Mouse (Mus musculus): ENCODE measurements around the gene Morc1. TPM values are rescaled to one million over a fixed set of nuclear protein-coding genes. Genes with fewer than 3 reads are reported as not detected.

Gene Morc1
- polyA plus RNA-seq, 1 experiment from 2014 or later, result not detected

DNA sequence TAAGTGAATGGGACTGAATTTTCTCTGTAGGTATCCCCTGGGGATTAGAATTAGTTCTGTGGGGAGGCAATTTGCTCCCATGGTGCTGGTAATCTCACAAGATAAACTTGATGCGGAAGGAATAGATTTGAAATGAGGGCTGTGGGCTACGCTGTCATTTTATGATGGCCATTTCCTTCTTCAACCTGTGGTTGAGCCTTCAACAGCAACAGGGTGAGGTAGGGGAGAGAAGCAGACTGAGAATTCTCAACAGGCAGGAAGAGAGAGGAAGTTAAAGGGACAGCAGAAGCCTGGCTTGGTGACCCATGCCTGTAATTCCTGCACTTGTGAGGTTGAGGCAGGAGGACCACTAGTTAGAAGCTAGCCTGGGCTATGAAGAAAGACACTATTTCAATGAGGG is 12.0 kb upstream of the Morc1 start:
- DNase-seq, result no peak
- no peaks in the 10 kb centered on the region for H3K9me3 ChIP-seq (ENCODE audit: low read length)
- H3K27me3 ChIP-seq (ENCODE audit: insufficient read depth, low read length), result no peaks in the 10 kb centered on the region
- TF ChIP-seq CTCF (IDR thresholded peaks at IDR 0.05; ENCODE audit: low read depth) (no peak), EP300 (IDR thresholded peaks at IDR 0.05; ENCODE audit: low read depth) (no peak)
- no peak overlapping the region for H3K27ac ChIP-seq (ENCODE audit: low read depth)
- no peak for ATAC-seq
- no peaks in the 10 kb centered on the region for H3K36me3 ChIP-seq (replicated peaks; ENCODE audit: insufficient read depth, low read length)
- no peak overlapping the region for H3K4me2 ChIP-seq (ENCODE audit: low read depth, low read length)
- 26% methylated on average over 2 of the region's 2 CpGs for WGBS (ENCODE audit: insufficient replicate concordance)
- H3K4me3 ChIP-seq (ENCODE audit: low read depth, low read length), result no peak overlapping the region
- no peaks in the 10 kb centered on the region for H3K4me1 ChIP-seq (ENCODE audit: insufficient read depth)
- no peak overlapping the region for H3K9ac ChIP-seq (replicated peaks)

DNA sequence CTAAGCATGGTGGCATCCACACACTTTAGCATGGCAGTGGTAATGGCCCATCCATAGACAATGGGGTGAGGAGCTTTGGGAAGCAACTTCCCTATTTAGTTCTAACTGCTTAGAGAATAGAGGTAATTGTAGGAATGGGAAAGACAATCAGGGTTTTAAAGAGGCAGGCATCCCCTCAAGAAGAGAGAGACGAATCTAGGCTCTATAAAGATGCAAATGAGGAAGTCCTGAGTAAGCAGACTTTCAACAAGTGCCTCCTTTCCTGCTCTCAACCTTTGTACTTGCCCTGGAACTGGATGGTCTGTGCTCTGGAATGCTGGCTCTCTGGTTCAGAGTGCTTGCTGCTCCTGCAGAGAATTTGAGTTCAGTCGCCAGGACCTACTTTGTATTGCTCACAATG is 8.5 kb upstream of the Morc1 start:
- H3K27ac ChIP-seq (ENCODE audit: low read depth), result no peak overlapping the region
- no peaks in the 10 kb centered on the region for H3K36me3 ChIP-seq (replicated peaks; ENCODE audit: insufficient read depth, low read length)
- WGBS (ENCODE audit: insufficient replicate concordance), result 39% methylated on average over 2 of the region's 2 CpGs
- no peak for DNase-seq
- H3K4me1 ChIP-seq (ENCODE audit: insufficient read depth), result no peaks in the 10 kb centered on the region
- no peak for ATAC-seq
- TF ChIP-seq EP300 (IDR thresholded peaks at IDR 0.05; ENCODE audit: low read depth), result no peak
- no peak for TF ChIP-seq CTCF (IDR thresholded peaks at IDR 0.05; ENCODE audit: low read depth)
- H3K4me3 ChIP-seq (ENCODE audit: low read depth, low read length), result no peak overlapping the region
- no peaks in the 10 kb centered on the region for H3K9me3 ChIP-seq (ENCODE audit: low read length)
- H3K4me2 ChIP-seq (ENCODE audit: low read depth, low read length), result no peak overlapping the region
- no peak overlapping the region for H3K9ac ChIP-seq (replicated peaks)
- no peaks in the 10 kb centered on the region for H3K27me3 ChIP-seq (ENCODE audit: insufficient read depth, low read length)

DNA sequence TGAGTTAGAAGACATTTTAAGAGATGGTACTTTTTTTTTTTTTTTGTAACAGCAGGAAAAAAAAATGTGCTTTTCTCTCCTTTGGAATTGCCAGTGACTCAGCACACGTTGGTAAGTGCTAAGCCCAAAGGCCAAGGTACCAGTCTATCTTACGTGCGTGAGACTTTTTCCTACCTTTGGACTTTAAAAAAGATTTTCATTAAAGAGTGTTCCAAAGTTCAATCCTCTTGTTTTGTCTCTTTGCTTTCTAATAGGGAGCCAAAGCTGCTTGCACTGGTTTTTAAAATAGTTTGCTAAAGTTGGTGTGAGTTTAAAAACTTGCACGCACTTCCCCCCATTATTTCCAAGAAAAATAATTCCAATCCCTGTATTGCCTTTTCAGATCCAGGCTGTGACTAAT is 7.0 kb upstream of the Morc1 start:
- no peaks in the 10 kb centered on the region for H3K4me1 ChIP-seq (ENCODE audit: insufficient read depth)
- TF ChIP-seq CTCF (IDR thresholded peaks at IDR 0.05; ENCODE audit: low read depth), result no peak
- TF ChIP-seq EP300 (IDR thresholded peaks at IDR 0.05; ENCODE audit: low read depth), result no peak
- no peak for DNase-seq
- H3K9ac ChIP-seq (replicated peaks), result no peak overlapping the region
- no peaks in the 10 kb centered on the region for H3K27me3 ChIP-seq (ENCODE audit: insufficient read depth, low read length)
- H3K9me3 ChIP-seq (ENCODE audit: low read length), result no peaks in the 10 kb centered on the region
- 76% methylated on average over 4 of the region's 4 CpGs for WGBS (ENCODE audit: insufficient replicate concordance)
- ATAC-seq, result no peak
- no peak overlapping the region for H3K27ac ChIP-seq (ENCODE audit: low read depth)
- H3K4me2 ChIP-seq (ENCODE audit: low read depth, low read length), result no peak overlapping the region
- H3K4me3 ChIP-seq (ENCODE audit: low read depth, low read length), result no peak overlapping the region
- H3K36me3 ChIP-seq (replicated peaks; ENCODE audit: insufficient read depth, low read length), result no peaks in the 10 kb centered on the region

DNA sequence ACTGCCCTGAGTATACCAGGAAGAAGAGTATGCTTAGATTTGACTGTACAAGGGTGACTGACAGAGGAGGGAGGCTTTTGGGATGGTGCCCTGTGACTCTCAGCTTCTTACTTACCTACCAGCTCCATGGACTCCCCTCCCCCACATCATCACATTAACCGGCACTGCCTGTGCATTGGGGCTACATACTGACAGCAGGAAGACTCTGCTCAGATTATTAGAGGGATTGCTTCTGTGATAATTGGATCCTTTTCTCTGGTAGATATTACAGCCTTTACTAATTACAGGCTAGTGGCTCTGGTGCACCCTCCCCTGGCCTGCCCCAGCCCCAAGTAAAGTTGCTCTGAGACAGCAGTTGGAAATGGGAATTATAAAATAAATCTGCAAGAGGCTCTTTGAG is 1.6 kb upstream of the Morc1 start:
- H3K27ac ChIP-seq (ENCODE audit: low read depth), result no peak overlapping the region
- H3K4me2 ChIP-seq (ENCODE audit: low read depth, low read length), result no peak overlapping the region
- H3K27me3 ChIP-seq (ENCODE audit: insufficient read depth, low read length), result no peaks in the 10 kb centered on the region
- H3K36me3 ChIP-seq (replicated peaks; ENCODE audit: insufficient read depth, low read length), result no peaks in the 10 kb centered on the region
- no peak overlapping the region for H3K9ac ChIP-seq (replicated peaks)
- H3K4me1 ChIP-seq (ENCODE audit: insufficient read depth), result no peaks in the 10 kb centered on the region
- ATAC-seq (no peak), DNase-seq (no peak)
- WGBS (ENCODE audit: insufficient replicate concordance), result 73% methylated on average over 1 of the region's 1 CpGs
- TF ChIP-seq CTCF (IDR thresholded peaks at IDR 0.05; ENCODE audit: low read depth) (no peak), EP300 (IDR thresholded peaks at IDR 0.05; ENCODE audit: low read depth) (no peak)
- H3K9me3 ChIP-seq (ENCODE audit: low read length), result no peaks in the 10 kb centered on the region
- no peak overlapping the region for H3K4me3 ChIP-seq (ENCODE audit: low read depth, low read length)

DNA sequence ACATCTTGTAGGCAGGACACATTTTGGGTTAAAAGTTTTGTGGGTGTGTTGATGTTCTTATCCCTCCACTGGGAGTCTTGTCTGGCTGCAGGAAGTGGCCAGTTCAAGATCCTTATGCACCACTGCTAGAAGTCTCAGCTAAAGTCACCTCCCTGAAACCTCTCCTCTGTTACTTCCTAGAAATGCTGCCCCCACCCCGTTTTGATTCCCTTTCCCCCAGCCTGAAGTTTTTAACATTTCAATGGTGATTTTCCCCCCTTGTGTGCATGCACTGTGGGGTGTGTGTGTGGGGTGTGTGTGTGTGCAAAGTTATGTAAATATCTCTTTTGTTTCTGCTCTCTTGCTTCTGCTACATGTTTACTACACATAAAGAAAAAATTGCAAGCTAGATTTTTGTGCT is 4.4 kb downstream of the Morc1 start:
- H3K4me3 ChIP-seq (ENCODE audit: low read depth, low read length), result no peak overlapping the region
- H3K4me1 ChIP-seq (ENCODE audit: insufficient read depth), result no peaks in the 10 kb centered on the region
- no peak overlapping the region for H3K27ac ChIP-seq (ENCODE audit: low read depth)
- no peak overlapping the region for H3K4me2 ChIP-seq (ENCODE audit: low read depth, low read length)
- no peak for DNase-seq
- H3K9me3 ChIP-seq (ENCODE audit: low read length), result no peaks in the 10 kb centered on the region
- H3K27me3 ChIP-seq (ENCODE audit: insufficient read depth, low read length), result no peaks in the 10 kb centered on the region
- WGBS (ENCODE audit: insufficient replicate concordance), result 13% methylated on average over 1 of the region's 1 CpGs
- no peak for TF ChIP-seq EP300 (IDR thresholded peaks at IDR 0.05; ENCODE audit: low read depth)
- TF ChIP-seq CTCF (IDR thresholded peaks at IDR 0.05; ENCODE audit: low read depth), result no peak
- ATAC-seq, result no peak
- no peak overlapping the region for H3K9ac ChIP-seq (replicated peaks)
- H3K36me3 ChIP-seq (replicated peaks; ENCODE audit: insufficient read depth, low read length), result no peaks in the 10 kb centered on the region

DNA sequence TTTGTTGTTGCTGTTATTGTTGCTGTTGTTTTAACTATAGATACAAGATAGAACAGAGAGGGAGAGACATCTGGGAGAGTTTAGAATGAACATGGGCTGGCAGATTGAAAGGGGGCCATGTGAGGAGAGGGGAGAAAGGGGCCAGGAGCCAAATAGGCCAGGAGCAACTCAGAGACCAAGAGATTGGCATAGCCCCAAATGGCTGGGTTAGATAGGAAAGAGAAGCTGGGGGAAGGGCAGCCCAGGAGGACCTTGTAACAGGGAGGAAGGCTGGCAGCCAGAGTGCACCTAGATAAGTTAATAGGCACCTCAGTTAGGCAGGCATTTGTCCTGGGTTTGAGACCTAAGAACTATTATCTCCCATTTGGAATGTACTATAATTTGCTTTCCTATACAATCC is 6.4 kb downstream of the Morc1 start:
- no peaks in the 10 kb centered on the region for H3K9me3 ChIP-seq (ENCODE audit: low read length)
- DNase-seq, result no peak
- no peak for ATAC-seq
- no peaks in the 10 kb centered on the region for H3K4me1 ChIP-seq (ENCODE audit: insufficient read depth)
- no peak overlapping the region for H3K9ac ChIP-seq (replicated peaks)
- no peaks in the 10 kb centered on the region for H3K27me3 ChIP-seq (ENCODE audit: insufficient read depth, low read length)
- H3K36me3 ChIP-seq (replicated peaks; ENCODE audit: insufficient read depth, low read length), result no peaks in the 10 kb centered on the region
- H3K4me2 ChIP-seq (ENCODE audit: low read depth, low read length), result no peak overlapping the region
- H3K4me3 ChIP-seq (ENCODE audit: low read depth, low read length), result no peak overlapping the region
- TF ChIP-seq CTCF (IDR thresholded peaks at IDR 0.05; ENCODE audit: low read depth) (no peak), EP300 (IDR thresholded peaks at IDR 0.05; ENCODE audit: low read depth) (no peak)
- H3K27ac ChIP-seq (ENCODE audit: low read depth), result no peak overlapping the region

DNA sequence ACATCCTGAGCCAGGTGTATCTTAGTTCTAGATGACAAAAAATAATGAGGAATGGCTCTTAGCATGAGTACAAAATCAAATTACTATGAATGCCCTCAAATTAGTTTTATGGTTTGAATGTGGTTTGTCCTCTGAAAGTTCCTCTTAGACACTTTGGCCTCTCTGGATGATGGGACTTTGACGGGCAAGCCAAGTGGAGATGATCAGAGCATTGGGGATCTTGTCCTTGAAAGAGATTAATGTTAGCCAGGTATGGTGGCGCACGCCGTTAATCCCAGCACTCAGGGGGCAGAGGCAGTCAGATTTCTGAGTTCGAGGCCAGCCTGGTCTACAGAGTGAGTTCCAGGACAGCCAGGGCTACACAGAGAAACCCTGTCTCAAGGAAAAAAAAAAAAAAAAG is 13.6 kb downstream of the Morc1 start:
- TF ChIP-seq CTCF (IDR thresholded peaks at IDR 0.05; ENCODE audit: low read depth) (no peak), EP300 (IDR thresholded peaks at IDR 0.05; ENCODE audit: low read depth) (no peak)
- no peak overlapping the region for H3K27ac ChIP-seq (ENCODE audit: low read depth)
- DNase-seq (no peak), ATAC-seq (no peak)
- 84% methylated on average over 5 of the region's 5 CpGs for WGBS (ENCODE audit: insufficient replicate concordance)
- no peaks in the 10 kb centered on the region for H3K27me3 ChIP-seq (ENCODE audit: insufficient read depth, low read length)
- no peaks in the 10 kb centered on the region for H3K4me1 ChIP-seq (ENCODE audit: insufficient read depth)
- H3K4me2 ChIP-seq (ENCODE audit: low read depth, low read length), result no peak overlapping the region
- H3K9ac ChIP-seq (replicated peaks), result no peak overlapping the region
- H3K36me3 ChIP-seq (replicated peaks; ENCODE audit: insufficient read depth, low read length), result no peaks in the 10 kb centered on the region
- H3K9me3 ChIP-seq (ENCODE audit: low read length), result no peaks in the 10 kb centered on the region
- H3K4me3 ChIP-seq (ENCODE audit: low read depth, low read length), result no peak overlapping the region
